Mouse (Mus musculus) spleen, embryonic (tissue): Measurements from ENCODE around the gene Gm7978.
"Not testable (repeated sequence)": the region's sequence is repeated elsewhere in the genome, so short reads cannot be mapped to it uniquely, and the experiment has no call there.

Source experiments
- CTCF ChIA-PET: fragments of 350-600 bp; sonication (Branson Sonifier 250); formaldehyde crosslinking; loops from one replicate; lab custom pipeline; 2022; lab: Charles Lee

Gm7978 gene

GRCm38 (mm10) chr5:95736073-95736472 lies at the start of gene Gm7978:
Gm7978 (minus strand) TSS chr5:95736173.
- CTCF ChIA-PET: not testable (repeated sequence)

GRCm38 (mm10) chr5:95775690-95776089 lies 39.7 kb upstream of the Gm7978 start, which contains the start of gene E330014E10Rik:
E330014E10Rik (plus strand) TSS chr5:95775990.
- CTCF ChIA-PET: not testable (repeated sequence)

GRCm38 (mm10) chr5:95741714-95742113 lies 5.7 kb upstream of the Gm7978 start, which contains the start of gene Gm7982:
Gm7982 (plus strand) TSS chr5:95742014.
- CTCF ChIA-PET: not testable (repeated sequence)
